Mouse (Mus musculus) T-helper 1 cell (primary cell): ENCODE measurements around the gene Tcp10b.
"Not testable (repeated sequence)": the region's sequence is repeated elsewhere in the genome, so short reads cannot be mapped to it uniquely, and the experiment has no call there.

Source experiments
- in situ Hi-C: fragments of 300-600 bp; cut with MboI, MseI; formaldehyde crosslinking; loops from one replicate; pipeline ENCODE4 v1.15.1; 2025; ENCODE audit warnings: high pct_unique_total_duplicates

Tcp10b gene

GRCm38 (mm10) chr17:13060804-13061203 lies at the start of gene Tcp10b:
TSS of gene Tcp10b (plus strand) at chr17:13061104.
- in situ Hi-C loops: loop anchor here (5.0 kb wide), 1 partner anchor 296 kb away; no protein-coding TSS in a partner anchor

DNA sequence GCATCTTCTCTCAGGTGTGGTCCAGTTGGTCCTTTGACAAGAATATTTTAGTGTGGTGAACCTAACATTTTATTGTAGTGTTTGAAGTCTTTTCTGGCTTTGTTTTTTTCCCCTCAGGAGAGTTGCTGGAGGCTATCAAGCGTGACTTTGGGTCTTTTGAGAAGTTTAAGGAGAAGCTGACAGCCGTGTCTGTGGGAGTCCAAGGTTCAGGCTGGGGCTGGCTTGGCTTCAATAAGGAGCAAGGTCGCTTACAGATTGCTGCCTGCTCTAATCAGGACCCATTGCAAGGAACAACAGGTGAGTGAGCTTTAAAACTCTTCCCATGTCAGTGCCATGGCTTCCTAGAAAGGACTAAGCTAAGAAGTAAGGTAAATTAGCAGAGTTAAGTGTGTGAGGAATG lies 47.6 kb upstream of the Tcp10b start:
- in situ Hi-C loops: no loop called here

- in situ Hi-C loops: loop anchor here (5.0 to 10.0 kb wide), 2 partner anchors 138 to 296 kb away; no protein-coding TSS in a partner anchor
Measured at GRCm38 (mm10) chr17:13036627-13037192, 24.2 kb upstream of the Tcp10b start.

- in situ Hi-C loops: not testable (repeated sequence)
Measured at GRCm38 (mm10) chr17:13043846-13044673, 16.8 kb upstream of the Tcp10b start.

DNA sequence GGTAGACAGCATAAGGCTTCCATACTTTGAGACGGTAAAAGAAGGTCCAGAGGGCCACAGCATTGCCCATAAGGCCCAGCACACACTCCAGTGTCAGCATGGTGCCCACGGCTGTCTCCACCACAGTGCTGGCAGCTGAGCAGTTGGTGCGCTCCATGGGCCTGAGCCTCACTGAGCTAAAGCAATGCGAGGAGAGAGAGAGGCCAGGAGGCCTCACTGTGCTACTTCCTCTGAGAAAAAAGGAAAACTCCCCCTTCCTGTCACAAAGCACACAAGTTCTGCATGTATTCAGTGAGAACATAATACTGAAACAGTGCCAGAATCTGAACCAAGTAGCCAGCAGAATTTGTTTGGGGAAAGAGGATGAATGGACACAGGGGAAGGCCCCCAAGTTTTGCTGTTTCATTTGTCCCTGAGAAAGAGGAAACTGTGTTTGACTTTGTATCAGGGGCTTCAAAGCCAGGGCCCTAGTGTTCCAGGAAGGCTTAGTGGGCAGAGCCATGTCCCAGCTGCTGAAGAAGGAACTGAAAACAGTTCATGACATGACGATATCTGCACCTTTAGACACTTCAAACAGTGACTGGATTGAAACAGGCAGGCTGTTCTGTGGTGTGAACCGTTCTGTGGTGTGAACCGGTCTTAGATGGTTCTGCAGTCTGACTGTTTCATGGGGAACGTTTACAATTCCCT lies 8.6 kb upstream of the Tcp10b start, which contains the start of gene Gpr31b:
Gene Gpr31b (minus strand): TSS at position 173 of the 690 bp plus-strand sequence.
- in situ Hi-C loops: not testable (repeated sequence)

GRCm38 (mm10) chr17:13062882-13063281 lies 2.0 kb downstream of the Tcp10b start:
- in situ Hi-C loops: loop anchor here (5.0 kb wide), 1 partner anchor 294 kb away; no protein-coding TSS in a partner anchor

- in situ Hi-C loops: not testable (repeated sequence)
Measured at GRCm38 (mm10) chr17:13067864-13068385, 7.0 kb downstream of the Tcp10b start.

DNA sequence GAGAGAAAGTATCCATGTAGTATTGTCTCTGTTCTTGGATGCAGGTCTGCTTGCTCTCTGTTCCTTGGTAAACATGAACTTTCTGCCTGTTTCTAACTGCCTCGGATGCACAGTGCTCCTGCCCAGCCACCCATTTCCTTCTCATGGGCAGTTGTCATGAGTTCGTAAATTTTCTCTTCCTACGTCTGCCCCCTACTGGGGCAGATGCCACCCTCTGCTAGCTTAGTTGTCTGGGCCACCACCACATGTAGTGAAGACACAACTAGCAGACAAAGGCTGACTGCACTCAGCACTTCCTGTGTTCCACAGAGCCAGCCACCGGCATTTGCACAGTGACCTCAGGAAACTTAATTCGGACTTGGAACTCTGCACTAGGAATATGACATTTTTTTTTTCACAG lies 8.3 kb downstream of the Tcp10b start:
- in situ Hi-C loops: not testable (repeated sequence)

GRCm38 (mm10) chr17:13091510-13091909 lies 30.6 kb downstream of the Tcp10b start:
- in situ Hi-C loops: not testable (repeated sequence)

- in situ Hi-C loops: not testable (repeated sequence)
Measured at GRCm38 (mm10) chr17:13092100-13092764, 31.3 kb downstream of the Tcp10b start.

DNA sequence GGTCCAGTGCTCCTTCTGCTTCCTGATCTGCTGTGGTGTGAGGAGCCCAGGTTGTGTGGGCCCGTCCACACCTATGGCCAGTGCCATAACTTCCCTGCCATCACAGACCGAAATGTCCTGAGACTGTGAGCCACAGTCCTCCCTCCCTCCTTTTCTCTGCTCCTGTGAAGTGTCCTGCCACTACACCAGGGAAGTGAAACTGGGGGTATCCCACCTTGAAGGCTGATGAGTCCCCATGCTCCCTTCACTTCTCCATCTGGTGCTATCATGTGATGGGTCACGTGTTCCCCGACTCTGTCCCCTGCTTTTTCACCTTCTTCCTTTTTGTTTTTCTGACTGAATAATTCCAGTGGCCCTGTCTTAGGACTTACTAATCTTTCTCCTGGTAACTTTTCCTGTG lies 32.1 kb downstream of the Tcp10b start:
- in situ Hi-C loops: not testable (repeated sequence)

- in situ Hi-C loops: not testable (repeated sequence)
Measured at GRCm38 (mm10) chr17:13106563-13106962, 45.7 kb downstream of the Tcp10b start.

- in situ Hi-C loops: not testable (repeated sequence)
Measured at GRCm38 (mm10) chr17:13112504-13113291, 51.8 kb downstream of the Tcp10b start.

DNA sequence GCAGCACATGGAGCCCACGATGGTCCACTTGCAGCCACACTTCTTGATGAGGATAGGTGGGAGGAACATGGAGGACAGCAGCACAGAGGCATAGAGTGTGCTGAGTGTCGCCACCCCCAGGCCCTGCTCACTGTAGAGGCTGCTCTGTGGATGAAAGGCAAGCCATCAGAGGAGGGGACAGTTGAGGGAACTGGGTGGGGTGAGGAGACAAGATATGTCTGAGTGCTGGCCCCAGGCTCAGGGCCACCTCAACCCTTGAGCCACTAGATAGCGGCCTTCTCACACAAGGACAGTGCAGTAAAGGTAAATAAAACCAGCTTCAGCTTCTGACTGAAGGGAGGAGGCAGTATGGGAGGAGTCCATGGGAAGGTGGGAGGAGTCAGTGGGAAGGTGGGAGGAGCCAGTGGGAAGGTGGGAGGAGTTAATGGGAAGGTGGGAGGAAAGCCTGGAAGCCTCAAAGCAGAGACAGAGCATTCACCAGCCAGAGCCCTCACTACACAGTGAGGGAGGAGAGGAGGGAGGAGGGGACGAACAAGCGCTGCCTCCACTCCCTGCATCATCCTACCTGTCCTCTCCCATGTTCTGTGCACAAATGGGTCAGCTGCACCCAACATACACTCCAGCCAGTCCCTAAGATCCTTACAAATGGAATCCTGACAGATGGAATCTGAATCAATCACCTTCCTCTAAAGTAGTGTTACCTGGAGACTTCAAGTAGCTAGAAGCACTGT lies 62.6 kb downstream of the Tcp10b start:
- in situ Hi-C loops: not testable (repeated sequence)

- in situ Hi-C loops: not testable (repeated sequence)
Measured at GRCm38 (mm10) chr17:13124241-13124640, 63.3 kb downstream of the Tcp10b start.

DNA sequence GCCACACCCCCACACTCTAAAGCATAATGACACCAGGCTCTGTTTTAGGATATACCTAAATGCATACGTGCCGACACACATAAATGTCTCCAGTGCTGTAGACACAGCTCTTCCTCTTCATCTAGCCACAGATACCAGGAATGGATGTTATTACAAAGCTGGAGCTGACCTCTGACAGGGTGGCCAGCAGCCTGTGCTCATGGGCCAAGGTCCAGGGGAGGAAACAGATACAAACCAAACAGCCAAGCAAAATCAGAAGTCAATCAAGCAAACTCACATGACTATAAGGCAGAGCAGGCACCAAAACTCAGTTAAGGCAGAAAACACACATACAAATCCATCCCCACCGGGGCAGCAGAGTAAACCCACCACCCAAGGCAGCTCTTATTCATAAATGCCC lies 68.4 kb downstream of the Tcp10b start:
- in situ Hi-C loops: not testable (repeated sequence)

DNA sequence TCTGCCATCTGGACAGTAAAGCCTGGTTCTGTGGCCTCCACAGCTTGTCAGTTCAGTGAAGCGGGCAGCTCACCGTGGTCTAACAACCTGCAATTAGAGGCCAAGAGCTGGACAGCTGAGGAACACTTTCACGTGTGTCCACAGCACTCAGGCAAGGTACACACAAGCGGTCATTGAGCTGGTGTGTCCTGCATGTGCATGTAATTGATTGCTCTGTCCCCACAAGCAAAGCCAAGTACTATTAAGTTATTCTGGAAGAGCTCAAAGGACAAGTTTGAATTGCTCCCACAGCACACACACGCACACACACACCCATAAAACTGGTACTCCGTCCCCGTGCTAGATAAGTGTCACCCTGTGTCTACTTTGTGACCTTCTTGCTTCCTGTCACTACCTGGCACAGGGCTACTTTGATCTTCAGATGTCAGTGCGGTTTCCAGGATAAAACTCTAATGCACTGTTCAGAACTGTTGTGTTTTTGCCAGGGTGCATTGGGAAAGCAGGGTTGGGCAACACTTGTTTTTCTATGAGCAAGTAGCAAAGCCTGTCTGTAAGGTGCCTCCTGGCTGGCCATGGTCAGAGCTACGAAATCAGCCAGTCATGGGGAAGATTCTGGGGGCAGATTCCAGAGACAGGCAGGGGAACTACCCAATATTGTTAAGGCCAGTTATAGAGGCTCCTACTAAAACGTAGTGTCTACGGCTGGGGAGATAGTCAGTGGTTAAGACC lies 69.0 kb downstream of the Tcp10b start:
- in situ Hi-C loops: loop anchor here (5.0 kb wide), 1 partner anchor 292 kb away; no protein-coding TSS in a partner anchor

DNA sequence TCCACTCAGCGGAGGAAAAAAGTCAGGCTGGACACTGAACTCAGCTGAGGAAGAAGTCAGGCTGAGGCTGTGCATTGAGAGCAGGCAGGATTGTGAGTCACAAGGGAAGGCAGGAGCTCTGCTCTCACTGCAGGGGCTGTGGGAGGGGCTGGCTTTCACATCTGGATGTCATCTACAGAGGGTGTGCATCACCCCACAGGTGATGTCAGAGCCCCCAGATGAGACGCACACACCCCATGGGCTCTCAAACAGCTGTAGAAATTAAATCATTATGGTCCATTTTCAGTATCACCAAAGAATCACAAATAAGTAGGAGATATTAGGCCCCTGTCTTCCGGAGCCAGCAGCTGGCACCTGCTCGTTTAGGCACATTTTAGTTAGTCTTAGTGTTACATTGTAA lies 70.8 kb downstream of the Tcp10b start, which contains the start of gene Unc93a:
Gene Unc93a (minus strand): TSS at position 101 of the 400 bp plus-strand sequence.
- in situ Hi-C loops: loop anchor here (5.0 kb wide), 1 partner anchor 291 kb away; no protein-coding TSS in a partner anchor
